Mouse (Mus musculus): ENCODE data around the gene Slc38a7.
"Not testable (repeated sequence)": the region's sequence is repeated elsewhere in the genome, so short reads cannot be mapped to it uniquely, and the experiment has no call there.

Gene Slc38a7

DNA sequence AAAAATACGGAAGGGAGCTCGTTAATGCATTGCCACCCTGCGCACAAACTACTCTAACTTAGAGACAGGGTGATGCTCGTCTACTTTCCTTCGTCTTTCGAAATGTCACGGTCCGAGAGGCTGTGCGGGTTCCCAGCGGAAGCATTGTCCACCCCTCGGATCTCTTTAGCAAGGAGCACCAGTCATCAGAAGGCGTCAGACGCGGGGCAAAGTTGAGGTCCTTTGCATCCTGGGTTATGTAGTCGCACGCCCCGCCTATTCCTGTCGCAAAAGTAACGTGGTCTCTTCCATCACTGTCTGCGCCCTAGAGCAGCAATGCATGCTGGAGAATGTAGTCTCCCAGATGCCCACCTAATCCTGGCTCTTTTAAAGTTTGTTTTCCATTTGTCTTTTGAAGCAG, 45.5 kb downstream of the Slc38a7 start:
- peak; percentile 82 to 87 for DNase-seq (ENCODE audit: low spot score in 2 of 2)

DNA sequence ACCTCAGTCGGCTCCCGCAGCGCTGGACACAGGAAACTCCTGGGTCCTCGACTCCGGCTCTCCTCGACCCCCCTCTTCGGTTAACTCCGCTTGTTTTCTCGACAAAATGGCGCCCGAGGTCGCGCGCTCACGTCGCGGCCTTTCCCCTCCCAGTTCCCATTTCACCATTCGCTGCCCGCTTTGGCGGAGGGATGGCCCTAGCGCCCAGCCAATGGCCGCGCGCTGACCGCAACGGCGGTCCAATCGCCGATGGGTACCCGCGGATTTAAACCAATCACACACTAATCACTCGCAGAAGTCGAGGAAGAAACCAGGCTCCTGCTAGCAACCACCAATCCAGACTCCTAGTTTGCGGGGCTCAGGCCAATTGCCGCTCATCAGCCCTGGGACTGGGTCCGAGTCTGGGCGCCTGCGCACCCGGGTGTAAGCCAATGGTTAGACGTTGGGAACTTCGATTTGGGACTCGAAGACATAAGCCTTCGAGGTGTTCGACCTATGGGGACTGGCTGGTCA, 46.0 kb downstream of the Slc38a7 start, which contains the start of gene Cnot1:
Gene Cnot1 (minus strand): TSS at position 134 of the 513 bp plus-strand sequence.
- DNase-seq (ENCODE audit: low spot score in 2 of 2) = peak; percentile 91 to 96

DNA sequence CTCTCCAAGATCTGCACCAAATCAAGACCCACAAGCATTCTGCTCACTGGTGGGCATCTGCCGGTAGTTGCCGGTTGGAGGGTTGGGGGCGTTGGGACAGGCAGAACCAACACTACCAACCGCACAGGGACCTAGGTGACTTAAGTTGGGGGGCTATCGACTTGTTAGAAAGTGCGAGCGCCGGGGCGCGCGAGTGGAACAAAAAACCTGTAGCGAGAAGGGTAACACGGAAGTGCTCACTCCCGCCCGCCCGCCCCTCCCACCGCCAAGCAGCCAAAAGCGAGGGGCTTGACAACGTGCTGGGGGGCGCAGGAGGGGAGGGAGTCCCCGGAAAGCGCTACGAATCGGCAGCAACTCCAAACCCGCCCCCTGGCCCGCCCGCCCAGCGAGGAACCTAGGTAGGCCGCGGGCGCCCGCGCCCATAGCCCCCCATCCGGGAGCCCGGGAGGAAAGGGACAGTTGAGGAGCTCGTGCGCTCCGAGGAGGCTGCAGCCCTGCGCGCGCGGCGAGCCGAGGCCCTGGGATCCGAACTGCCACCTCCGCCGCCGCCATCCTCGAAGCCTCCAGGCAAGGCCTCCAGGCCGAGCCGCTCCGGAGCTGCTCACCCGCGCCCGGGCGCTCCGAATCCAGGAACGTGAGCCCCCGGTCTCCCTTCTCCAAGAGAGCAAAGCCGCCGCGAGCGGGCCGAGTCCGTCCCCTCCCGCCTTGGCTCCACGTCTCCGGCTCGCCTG, 46.7 kb downstream of the Slc38a7 start:
- peak; percentile 65 to 73 for DNase-seq (ENCODE audit: low spot score in 2 of 2)

DNA sequence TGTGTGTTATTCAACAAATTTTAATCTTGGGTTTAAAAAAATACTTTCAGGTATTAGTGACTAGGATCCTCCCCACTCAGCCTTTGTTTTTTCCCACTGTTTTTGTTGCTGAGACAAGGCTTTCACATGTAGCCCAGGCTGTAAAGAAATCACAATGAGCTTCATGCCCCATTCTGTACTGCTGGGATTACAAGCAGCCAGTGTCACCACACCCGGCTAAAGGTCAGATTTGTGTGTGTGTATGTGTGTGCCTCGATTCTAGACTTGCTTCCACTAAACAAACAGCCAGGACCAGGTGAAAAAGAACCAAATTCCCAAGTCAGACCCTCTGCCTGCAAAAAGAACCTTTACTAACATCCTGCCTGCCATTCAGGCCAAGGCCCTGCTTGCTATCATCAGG, 47.9 kb downstream of the Slc38a7 start:
- no peak for DNase-seq (ENCODE audit: low spot score in 2 of 2)

DNA sequence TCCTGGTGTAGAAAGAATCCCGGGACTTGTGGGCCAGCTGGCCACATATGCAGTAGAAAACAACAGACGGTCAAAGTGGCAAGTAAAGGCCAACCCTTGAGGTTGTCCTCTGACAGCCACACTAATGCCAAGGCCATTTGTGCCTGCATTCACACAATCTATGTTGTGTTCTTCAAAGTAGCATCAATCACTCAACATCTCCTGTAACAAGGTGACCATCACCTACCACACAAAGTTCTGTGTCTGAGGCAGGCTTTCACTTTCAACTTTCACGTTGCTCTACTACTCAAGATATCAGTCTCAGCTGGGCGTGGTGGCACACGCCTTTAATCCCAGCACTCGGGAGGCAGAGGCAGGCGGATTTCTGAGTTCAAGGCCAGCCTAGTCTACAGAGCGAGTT, 51.1 kb downstream of the Slc38a7 start:
- no peak for DNase-seq (ENCODE audit: low spot score in 2 of 2)

DNA sequence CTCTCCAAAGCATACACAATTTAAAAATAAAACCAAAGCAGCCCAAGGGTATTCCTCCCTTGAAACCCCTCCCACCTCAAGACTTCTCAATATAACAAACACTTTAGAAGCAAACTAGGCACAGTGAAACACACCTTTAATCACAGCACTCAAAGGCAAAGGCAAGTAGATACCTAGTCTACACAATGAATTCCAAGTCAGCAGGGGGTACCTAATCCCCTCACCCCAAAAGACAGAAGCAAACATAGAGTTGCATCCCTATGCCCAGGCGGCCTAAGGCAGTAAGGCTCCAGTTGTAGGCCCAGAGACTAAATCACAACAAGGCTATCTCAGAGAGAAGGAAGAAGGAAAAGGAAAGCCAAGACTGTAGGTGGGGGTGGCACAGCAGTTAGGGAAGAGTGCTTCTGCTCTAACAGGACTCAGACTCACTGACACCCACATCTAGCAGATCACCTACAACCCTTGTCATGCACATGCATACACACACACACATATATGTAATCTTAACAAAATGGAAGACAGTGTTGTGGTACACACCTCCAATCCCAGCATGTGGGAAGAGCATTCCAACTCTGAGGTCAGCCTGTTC, 51.8 kb downstream of the Slc38a7 start:
- DNase-seq (ENCODE audit: low spot score in 2 of 2) = no peak

DNA sequence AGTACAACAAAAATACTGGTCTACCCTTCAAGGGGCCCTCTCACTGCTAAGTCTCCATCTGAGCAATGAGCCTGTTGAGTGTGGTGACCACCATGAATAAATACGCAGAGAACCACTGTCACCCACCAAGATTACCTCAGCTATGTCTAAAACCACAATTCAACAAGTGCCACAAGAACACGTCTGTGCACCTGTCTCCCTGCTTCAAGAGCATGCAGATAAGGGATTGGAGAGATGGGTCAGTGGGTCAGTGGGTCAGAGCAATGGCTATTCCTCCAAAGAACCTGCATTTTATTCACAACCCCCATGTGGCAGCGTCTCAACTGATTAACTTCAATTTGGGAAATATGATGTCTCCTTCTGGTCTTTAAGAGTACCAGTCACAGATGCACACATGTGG, 53.0 kb downstream of the Slc38a7 start:
- no peak for DNase-seq (ENCODE audit: low spot score in 2 of 2)

DNA sequence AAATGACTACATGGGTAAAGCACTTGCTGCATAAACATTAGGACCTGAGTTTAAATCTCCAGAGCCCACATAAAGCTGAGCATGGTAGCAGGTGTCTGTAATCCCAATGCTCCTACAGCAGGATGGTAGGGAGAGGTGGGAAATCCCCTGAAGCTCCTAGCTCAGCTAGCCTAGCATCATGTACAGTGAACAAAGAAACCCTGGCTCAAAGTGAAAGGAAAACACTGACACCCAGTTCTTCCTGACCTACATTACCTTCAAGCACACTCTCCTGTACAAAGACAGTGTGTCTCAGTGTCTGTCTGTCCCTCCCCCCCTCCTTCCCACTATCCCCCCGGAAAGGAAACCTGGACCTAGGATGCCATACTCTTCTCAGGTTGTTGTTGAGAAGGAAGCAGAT, 53.4 kb downstream of the Slc38a7 start:
- no peak for DNase-seq (ENCODE audit: low spot score in 2 of 2)

DNA sequence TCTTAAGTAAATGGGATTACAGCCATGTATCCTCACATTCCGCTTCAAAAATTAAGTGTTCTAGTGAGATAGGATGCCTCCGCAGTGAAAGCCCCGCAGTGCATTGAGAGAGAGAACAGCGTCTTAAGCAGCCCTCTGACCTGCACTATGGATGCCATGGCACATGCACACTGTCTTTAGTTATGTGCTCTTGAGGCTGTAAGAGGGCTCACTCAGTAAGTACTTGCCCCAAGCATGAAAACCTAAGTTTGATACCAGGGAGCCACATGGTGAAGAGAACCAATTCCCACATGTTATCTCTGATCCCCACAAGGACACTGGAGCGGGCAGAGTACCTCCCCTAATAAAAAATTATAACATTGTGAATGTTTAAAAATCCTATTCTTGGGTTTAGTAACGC, 54.2 kb downstream of the Slc38a7 start:
- DNase-seq (ENCODE audit: low spot score in 2 of 2) = no peak

DNA sequence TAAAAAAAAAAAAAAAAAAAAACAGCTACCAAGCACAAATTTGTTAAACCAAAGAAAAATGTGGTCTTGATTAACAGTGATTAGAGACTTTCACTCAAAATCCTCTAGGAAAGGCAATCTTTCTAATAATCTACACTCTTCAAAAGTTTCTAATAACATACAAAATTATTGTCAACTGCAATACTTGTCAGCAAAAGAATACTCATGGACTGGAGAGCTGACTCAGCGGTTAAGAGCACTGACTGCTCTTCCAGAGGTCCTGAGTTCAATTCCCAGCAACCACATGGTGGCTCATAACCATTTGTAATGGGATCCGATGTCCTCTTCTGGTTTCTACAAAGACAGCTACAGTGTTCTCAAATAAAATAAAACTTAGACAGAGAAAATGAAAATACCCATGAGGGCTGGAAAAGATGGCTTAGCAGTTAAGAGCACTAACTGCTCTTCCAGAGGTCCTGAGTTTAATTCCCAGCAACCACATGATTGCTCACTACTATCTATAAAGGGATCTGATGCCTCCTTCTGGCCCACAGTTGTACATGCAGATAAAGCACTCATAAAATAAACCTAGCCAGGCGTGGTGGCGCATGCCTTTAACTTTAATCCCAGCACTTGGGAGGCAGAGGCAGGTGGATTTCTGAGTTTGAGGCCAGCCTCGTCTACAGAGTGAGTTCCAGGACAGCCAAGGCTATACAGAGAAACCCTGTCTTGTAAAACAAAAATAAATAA, 57.8 kb downstream of the Slc38a7 start:
- not testable (repeated sequence) for DNase-seq (ENCODE audit: low spot score in 2 of 2)
